Mouse (Mus musculus) liver, embryonic 16.5 days (tissue): Measurements from ENCODE around the gene Mapk7. TPM values are rescaled to one million over a fixed set of nuclear protein-coding genes. Genes with fewer than 3 reads are reported as not detected.

Experiments used
- polyA plus RNA-seq: library from polyadenylated mRNA; unstranded; fragments of >200 nt; fragmentation: Nextera tagmentation; extraction: Ambion mirVana; gene quantifications from 2 replicates; pipeline ENCODE4 v1.2.1, GENCODE M21; 2015

Mapk7 gene
- polyA plus RNA-seq, 1 experiment from 2014 or later: 6.5 TPM

Other genes starting within 250 kb of the Mapk7 start
- 36.5 and 40.9 TPM in 2 replicates for gene Aldh3a2, start 226.9 kb downstream of the Mapk7 start, polyA plus RNA-seq
- 0.06 TPM in 1 of 2 replicates, not detected in the other for gene Slc47a2, start 151.5 kb downstream of the Mapk7 start, polyA plus RNA-seq
- gene Slc47a1, start 116.1 kb downstream of the Mapk7 start, polyA plus RNA-seq: 20.0 and 23.6 TPM in 2 replicates
- 0.07 TPM in 2 replicates for gene Rnf112, start 40.3 kb downstream of the Mapk7 start, polyA plus RNA-seq
- gene Mfap4, start 9.0 kb downstream of the Mapk7 start, polyA plus RNA-seq: 6.7 and 9.9 TPM in 2 replicates
- gene B9d1, start 10.7 kb upstream of the Mapk7 start, polyA plus RNA-seq: 1.2 and 1.3 TPM in 2 replicates
- 2.0 and 2.8 TPM in 2 replicates for gene Epn2, start 85.3 kb upstream of the Mapk7 start, polyA plus RNA-seq
- 4.8 TPM in 2 replicates for gene Grap, start 158.9 kb upstream of the Mapk7 start, polyA plus RNA-seq
- 6.2 and 6.5 TPM in 2 replicates for gene Fam83g, start 189.7 kb upstream of the Mapk7 start, polyA plus RNA-seq
- gene Slc5a10, start 226.4 kb upstream of the Mapk7 start, polyA plus RNA-seq: not detected in 2 replicates